Mouse (Mus musculus): ENCODE results near the gene Styk1. TPM values are rescaled to one million over a fixed set of nuclear protein-coding genes. Genes with fewer than 3 reads are reported as not detected.
A peak's percentile ranks its signal among the peaks of the same experiment; 100 is the strongest.

The Styk1 gene
- polyA plus RNA-seq, 3 experiments from 2014 or later = not detected

DNA sequence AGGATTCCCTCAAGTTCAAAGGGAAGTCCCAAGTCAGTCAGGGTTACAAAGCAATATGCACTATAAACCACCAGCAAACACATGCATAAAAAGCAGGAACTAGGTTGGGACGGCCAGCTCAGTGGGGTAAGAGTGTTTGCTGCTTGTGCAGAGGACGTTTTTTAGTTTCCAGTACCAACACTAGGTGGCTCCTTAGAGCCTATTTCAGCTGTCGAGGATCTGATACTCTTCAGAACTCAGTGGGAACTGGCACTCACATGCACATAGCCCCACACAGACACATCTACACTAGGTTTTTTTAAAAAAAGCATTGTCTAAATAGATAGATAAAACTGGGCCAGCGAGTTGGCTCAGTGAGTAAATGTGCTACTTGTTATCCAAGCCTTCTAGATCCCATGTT is 13.7 kb upstream of the Styk1 start:
- peak; percentile 61 for ATAC-seq

GRCm38 (mm10) chr6:131364353-131364752 is 11.0 kb upstream of the Styk1 start:
- no peak for ATAC-seq

GRCm38 (mm10) chr6:131362987-131363765 is 9.8 kb upstream of the Styk1 start:
- no peak for ATAC-seq

DNA sequence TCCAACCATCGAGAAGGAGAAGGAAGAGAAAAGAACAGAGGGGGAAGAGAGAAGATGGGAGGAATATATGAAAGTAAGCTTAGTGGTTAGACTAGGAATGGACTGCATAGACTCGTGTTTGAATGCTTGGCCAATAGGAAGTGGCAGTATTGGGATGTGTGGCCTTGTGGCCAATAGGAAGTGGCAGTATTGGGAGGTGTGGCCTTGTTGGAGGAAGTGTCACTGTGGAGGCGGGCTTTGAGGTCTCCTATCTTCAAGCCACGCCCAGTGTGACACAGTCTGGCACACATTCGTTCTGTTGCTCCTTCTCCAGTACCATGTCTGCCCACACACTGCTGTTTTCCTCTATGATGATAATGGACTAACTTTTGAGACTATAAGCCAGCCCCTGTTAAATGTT is 7.3 kb upstream of the Styk1 start:
- no peak for ATAC-seq

DNA sequence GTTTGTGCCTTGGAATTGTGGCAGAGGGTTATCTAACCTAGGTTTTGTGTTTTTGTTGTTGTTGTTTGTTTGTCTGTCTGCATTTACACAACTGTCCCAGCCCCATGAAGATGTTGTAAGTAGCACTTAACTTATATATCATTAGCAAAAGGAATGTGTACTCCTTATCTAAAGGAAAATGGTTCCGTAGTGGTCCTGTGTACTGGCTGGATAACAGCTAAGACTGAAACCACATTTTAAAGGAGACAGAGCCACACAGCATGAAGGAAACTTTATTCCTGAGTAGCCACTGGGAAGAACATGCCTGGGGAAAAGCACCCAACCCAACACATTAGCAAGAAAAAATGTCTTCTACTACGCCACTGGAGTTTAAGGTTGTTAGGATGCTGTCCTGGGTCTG is 6.1 kb upstream of the Styk1 start:
- ATAC-seq = no peak

DNA sequence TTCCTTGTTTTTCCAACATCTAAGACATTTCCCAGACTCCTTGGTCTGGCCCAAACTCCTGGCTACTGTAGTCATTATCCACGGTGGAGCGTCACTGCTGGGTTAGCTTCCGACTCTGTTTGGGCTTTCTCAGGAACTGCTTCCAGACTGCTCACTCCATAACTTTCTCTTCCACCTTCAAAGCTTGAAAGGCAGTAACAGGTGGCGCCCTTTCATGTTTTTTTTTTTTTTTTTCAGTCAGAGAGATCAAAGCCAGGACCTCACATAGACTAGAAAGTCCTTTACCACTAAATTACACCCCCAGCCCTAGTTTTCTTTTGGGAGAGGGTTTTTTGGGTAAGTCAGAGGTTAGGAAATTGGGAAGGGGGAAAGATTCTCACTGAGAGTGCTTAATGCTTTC is 1.5 kb upstream of the Styk1 start:
- ATAC-seq = no peak

DNA sequence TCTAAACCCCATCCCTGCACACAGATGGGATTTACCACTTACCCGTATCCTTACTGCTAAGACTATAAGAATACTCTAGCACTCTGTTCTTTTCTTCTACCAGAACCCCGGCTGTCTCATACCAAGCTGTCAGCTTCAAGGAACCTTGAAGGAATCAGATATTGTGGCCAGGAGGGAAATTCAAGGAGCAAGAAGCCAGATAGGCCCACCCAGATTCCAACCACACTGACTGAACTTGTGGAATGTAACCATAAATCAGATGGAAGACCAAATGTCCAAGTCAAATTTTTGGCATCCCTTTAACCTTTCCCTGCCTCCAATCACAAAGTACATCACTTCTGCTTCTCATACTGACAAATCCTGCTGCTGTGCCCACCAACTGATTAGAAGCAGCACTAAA is 6.4 kb downstream of the Styk1 start:
- ATAC-seq = no peak

GRCm38 (mm10) chr6:131344346-131344745 is 9.1 kb downstream of the Styk1 start:
- ATAC-seq = no peak

DNA sequence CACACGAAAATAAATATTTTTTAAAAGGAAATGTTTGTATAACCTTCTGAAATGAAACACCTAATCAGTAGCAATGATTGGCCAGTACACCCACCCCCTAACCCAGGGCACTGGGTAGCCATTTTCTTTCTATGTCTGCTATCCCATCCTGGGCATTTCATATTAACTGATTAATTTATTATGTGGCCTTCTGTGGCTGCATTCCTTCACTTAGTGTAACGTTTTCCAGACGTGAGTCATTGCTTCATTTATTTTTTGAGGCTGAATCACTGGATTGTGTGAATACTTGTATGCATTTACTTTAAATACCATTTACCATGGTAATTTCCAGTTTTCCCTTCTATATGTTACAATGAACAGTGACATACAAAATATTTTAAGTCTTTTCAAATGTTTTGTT is 13.3 kb downstream of the Styk1 start:
- no peak for ATAC-seq

- no peak for ATAC-seq
These were observed 14.1 kb downstream of the Styk1 start for GRCm38 (mm10) chr6:131339309-131339708.

DNA sequence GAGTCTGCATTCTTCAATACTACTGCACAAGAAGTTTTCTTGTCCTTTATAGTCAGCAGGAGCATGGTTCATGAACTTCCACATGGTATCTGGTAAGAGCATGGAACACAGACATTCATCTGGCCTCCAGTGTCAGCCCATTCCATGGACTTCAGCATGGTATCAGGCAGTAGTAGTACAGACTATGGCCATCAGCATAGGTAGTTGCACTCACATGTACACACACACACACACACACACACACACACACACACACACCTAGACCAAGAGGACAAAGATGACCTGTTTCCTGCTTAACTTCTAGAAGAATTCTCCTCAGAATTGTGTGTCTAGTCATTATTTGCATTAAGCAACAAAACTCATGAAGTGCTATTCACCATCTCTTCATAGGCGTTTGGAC is 14.6 kb downstream of the Styk1 start:
- no peak for ATAC-seq

DNA sequence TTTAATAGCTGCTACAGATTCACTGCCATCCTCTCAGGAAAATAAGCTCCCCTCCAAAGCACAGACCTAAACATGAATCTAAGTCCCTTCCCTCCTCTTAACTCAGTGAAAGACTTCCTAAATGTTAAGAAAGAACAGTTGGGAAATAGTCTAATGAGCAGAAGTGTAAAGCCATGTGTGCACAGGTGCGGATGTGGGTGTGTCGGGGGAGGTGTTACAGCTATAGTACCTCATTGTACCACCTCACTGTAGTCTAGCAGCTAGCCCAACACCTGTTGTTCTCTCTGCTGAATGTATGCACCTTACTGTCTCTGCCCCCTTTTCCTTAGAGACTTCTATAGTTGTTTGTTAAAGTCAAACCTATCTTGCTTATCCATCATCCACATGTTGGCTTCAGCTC is 26.3 kb downstream of the Styk1 start:
- ATAC-seq = no peak

- ATAC-seq = no peak
These were observed 31.4 kb downstream of the Styk1 start for GRCm38 (mm10) chr6:131321854-131322639.

- no peak for ATAC-seq
These were observed 37.0 kb downstream of the Styk1 start for GRCm38 (mm10) chr6:131316155-131317101.

DNA sequence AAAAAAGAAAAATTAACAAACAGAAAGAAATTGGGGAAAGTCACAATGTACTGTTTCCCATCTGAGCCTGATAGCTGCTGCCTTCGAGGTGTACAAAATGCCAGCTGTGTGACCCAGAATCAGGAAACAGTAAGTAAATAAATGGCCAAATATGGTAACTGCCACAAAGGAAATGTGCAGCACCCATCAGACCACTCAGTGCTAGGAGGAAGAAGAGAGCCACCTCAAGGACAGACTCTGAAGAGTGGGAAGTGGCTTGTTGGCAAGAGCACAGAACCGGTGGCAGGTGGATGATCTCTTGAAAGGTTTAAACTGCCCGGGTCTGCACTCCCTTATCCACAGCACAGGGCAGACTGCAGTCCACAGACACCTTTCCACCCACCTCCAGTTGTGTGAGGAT is 45.4 kb downstream of the Styk1 start:
- ATAC-seq = no peak

- ATAC-seq = no peak
These were observed 48.6 kb downstream of the Styk1 start for GRCm38 (mm10) chr6:131304776-131305175.

DNA sequence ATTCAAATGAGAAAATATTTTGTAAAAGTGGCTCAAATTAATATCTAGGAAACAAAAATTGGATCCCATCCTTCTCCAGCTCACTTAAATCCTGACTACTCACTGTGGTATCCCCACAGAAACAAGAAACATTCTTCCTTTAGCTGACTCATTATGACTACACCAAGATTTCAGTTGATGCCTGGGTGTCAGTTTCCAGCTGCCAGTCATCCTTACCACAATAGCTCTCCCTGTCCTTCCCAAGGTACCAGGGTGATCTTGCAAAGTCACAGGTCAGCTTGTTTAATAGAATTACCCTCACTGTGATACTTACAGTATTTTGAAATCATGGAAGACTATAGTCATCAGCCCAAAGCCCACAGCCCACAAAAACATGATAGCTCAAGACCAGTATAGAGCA is 54.9 kb downstream of the Styk1 start:
- ATAC-seq = no peak

DNA sequence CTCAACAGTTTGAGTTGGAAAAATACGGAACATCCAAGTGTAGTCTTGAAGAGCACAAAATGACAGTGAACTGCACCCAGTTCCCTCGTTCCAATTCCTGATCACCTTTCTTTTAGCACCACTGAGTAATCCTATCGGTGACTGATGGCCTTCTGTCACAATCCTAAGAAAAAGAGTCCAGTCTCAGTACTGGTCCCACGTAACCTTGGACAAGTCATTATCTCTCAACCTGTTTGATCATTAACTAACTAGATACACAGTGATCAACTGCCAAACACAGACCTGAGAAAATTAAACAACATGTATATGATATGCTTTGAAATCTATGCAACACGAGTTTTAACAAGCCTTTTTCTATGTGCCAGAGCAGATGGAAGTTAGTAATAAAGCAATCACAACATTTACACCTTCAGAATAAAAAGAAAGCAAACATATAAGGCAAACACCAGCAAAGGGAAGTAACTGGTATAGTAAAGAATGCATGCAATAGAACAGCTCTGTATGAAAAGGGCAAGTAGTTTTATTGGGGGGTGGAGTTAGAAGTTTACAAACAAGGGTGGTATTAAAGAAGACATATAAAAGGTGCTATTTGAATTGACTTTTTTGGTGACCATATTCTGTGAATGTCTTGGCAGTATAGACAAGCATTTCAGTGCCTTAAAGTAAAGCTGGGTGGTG is 58.8 kb downstream of the Styk1 start:
- no peak for ATAC-seq

DNA sequence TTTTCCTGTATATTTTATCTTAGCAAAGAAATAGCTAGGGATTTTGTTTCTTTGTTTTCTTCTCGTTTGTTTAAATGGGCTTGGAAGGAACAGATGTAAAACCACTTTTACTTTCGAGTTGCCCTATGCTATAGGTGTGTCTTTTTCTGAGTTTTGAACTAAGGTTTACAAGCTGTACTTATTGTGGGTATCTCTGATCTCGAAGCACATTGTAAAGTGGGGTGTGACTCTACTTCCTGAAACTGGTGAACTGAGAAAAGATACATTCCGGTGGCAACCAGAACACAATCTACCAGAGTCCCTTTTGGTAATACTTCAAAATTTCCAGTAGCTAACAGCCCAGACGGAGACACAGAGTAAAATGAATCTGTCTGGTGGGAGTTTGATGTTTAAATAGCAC is 59.5 kb downstream of the Styk1 start:
- ATAC-seq = peak; percentile 41

GRCm38 (mm10) chr6:131292991-131293788 is 60.2 kb downstream of the Styk1 start, which contains the start of gene Magohb:
TSS of gene Magohb (minus strand) at chr6:131293244.
- ATAC-seq = peak; percentile 73

- ATAC-seq = no peak
These were observed 61.0 kb downstream of the Styk1 start for GRCm38 (mm10) chr6:131292276-131292990.
